Mouse (Mus musculus) liver (tissue): ENCODE results near the gene Ctdsp1.

Source experiments
- DNase-seq: peaks from one replicate; pipeline ENCODE4 v3.0.0-alpha.2; 2020; ENCODE audit warnings: mixed read lengths

Ctdsp1 gene

GRCm38 (mm10) chr1:74390924-74391748 lies at the start of gene Ctdsp1:
TSS of gene Ctdsp1 (plus strand) at chr1:74391509.
- DNase-seq = peak; percentile 94

GRCm38 (mm10) chr1:74341898-74342297 lies 49.4 kb upstream of the Ctdsp1 start:
- DNase-seq = no peak

GRCm38 (mm10) chr1:74342308-74342707 lies 49.0 kb upstream of the Ctdsp1 start:
- DNase-seq = no peak

- no peak for DNase-seq
These were observed 48.1 kb upstream of the Ctdsp1 start for GRCm38 (mm10) chr1:74343161-74343560.

- no peak for DNase-seq
These were observed 47.0 kb upstream of the Ctdsp1 start for GRCm38 (mm10) chr1:74344163-74344916.

- DNase-seq = no peak
These were observed 40.0 kb upstream of the Ctdsp1 start for GRCm38 (mm10) chr1:74351185-74351769.

GRCm38 (mm10) chr1:74352532-74353096 lies 38.7 kb upstream of the Ctdsp1 start:
- no peak for DNase-seq

- no peak for DNase-seq
These were observed 37.7 kb upstream of the Ctdsp1 start for GRCm38 (mm10) chr1:74353453-74354229.

GRCm38 (mm10) chr1:74357531-74357930 lies 33.8 kb upstream of the Ctdsp1 start:
- DNase-seq = no peak

- no peak for DNase-seq
These were observed 31.3 kb upstream of the Ctdsp1 start for GRCm38 (mm10) chr1:74359952-74360517.

GRCm38 (mm10) chr1:74361812-74362211 lies 29.5 kb upstream of the Ctdsp1 start, which contains the start of gene Catip:
TSS of gene Catip (plus strand) at chr1:74362108.
- DNase-seq = peak; percentile 56

GRCm38 (mm10) chr1:74362325-74363229 lies 28.7 kb upstream of the Ctdsp1 start:
- no peak for DNase-seq

- DNase-seq = no peak
These were observed 27.9 kb upstream of the Ctdsp1 start for GRCm38 (mm10) chr1:74363437-74363836.

GRCm38 (mm10) chr1:74364270-74364669 lies 27.0 kb upstream of the Ctdsp1 start:
- DNase-seq = no peak

- peak; percentile 76 for DNase-seq
These were observed 23.2 kb upstream of the Ctdsp1 start for GRCm38 (mm10) chr1:74367886-74368645.

GRCm38 (mm10) chr1:74370040-74370439 lies 21.3 kb upstream of the Ctdsp1 start:
- no peak for DNase-seq

- no peak for DNase-seq
These were observed 17.9 kb upstream of the Ctdsp1 start for GRCm38 (mm10) chr1:74373372-74373771.

- DNase-seq = peak; percentile 19
These were observed 16.3 kb upstream of the Ctdsp1 start, which contains the start of gene Slc11a1 for GRCm38 (mm10) chr1:74374980-74375379. TSS of gene Slc11a1 (plus strand) at chr1:74375195.

- DNase-seq = no peak
These were observed 15.7 kb upstream of the Ctdsp1 start for GRCm38 (mm10) chr1:74375561-74375960.

GRCm38 (mm10) chr1:74376396-74376795 lies 14.9 kb upstream of the Ctdsp1 start:
- no peak for DNase-seq
